ENCODE assay signal across 9 mouse cellular contexts in the genomic region with DNA sequence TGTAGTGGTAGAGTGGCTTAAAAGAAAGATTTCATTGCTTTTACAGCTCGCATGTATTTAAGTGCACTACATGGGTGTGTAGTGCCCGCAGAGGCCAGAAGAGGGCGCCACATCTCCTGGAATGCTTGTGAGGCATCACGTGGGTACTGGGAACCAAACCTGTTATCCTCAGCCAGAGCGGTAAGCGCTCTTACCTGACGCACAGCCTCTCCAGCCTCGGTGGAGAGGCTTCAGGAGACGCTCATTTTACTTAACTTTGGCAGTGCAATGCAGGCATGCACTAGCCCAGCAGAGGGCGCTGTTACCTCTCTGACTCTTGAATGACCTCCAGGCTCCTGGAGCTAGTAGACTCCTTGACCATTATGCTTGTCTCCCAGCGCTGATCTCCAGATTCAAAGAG. TPM values are rescaled to one million over a fixed set of nuclear protein-coding genes. Genes with fewer than 3 reads are reported as not detected.
DNase-seq lines count a peak whose midpoint lies in the region; ATAC-seq lines count a peak whose summit lies in the region.
"Had no signal": no experiment of that assay in that cellular context is flagged by ENCODE, and none has a peak within 500 bp of the region (broad histone marks: within the 10 kb centered on the region; RNA-seq: fewer than 3 reads in every experiment).

No protein-coding gene starts in this region.

- H3K27ac ChIP-seq in heart, embryonic 11.5 days (ENCODE audit: low read depth, low read length), result no peak overlapping the region
- no peak overlapping the region for H3K27ac ChIP-seq in liver, embryonic 13.5 days

- DNase-seq in heart, postnatal 4 days, result peak; percentile 63
- peak; percentile 46 for DNase-seq in urinary bladder, postnatal 14 days (ENCODE audit: low spot score)
- no peak for DNase-seq in urinary bladder, postnatal 10 days (ENCODE audit: low spot score)
- peak; percentile 17 for DNase-seq in c-Kit-negative CD71-positive TER-119-positive erythroid progenitor cells, embryonic 14.5 days (ENCODE audit: low read depth, low spot score)
- DNase-seq in liver, embryonic 13.5 days, result peak; percentile 18
- DNase-seq in splenic B cell, adult 2 months (ENCODE audit: low read depth, low spot score), result peak; percentile 36
- DNase-seq in cerebellum, adult 8-10 months, result no peak

- H3K9me3 ChIP-seq in heart, embryonic 11.5 days (replicated peaks; ENCODE audit: control insufficient read depth, low read length), result no peaks in the 10 kb centered on the region; the same call in 1 of the 2 replicates
- H3K9me3 ChIP-seq in liver, embryonic 13.5 days (replicated peaks), result no peaks in the 10 kb centered on the region

- peaks cover 3% of the 10 kb centered on the region; the same call in 1 of the 2 replicates for H3K27me3 ChIP-seq in heart, embryonic 11.5 days (ENCODE audit: control insufficient read depth, insufficient read depth, low read length)
- peaks cover 8% of the 10 kb centered on the region for H3K27me3 ChIP-seq in liver, embryonic 13.5 days
- no peaks in the 10 kb centered on the region for H3K27me3 ChIP-seq in splenic B cell, adult 2 months (ENCODE audit: control insufficient read depth, insufficient read depth, low read length, poor library complexity, severe bottlenecking)

- ATAC-seq in heart, embryonic 11.5 days (replicated peaks; ENCODE audit: insufficient number of reproducible peaks, low FRiP score, low TSS enrichment), result no peak
- no peak for ATAC-seq in liver, embryonic 13.5 days (ENCODE audit: low read depth)

- no peak overlapping the region for H3K4me2 ChIP-seq in heart, embryonic 11.5 days
- no peak overlapping the region for H3K4me2 ChIP-seq in liver, embryonic 13.5 days

- 22% methylated on average over 11 of the region's 11 CpGs for WGBS in heart, embryonic 11.5 days (ENCODE audit: insufficient replicate concordance)
- WGBS in liver, embryonic 13.5 days (ENCODE audit: insufficient replicate concordance), result 18% methylated on average over 11 of the region's 11 CpGs

- no peak overlapping the region for H3K9ac ChIP-seq in heart, embryonic 11.5 days (ENCODE audit: low read depth, low read length)
- H3K9ac ChIP-seq in liver, embryonic 13.5 days, result no peak overlapping the region

- H3K4me1 ChIP-seq in heart, embryonic 11.5 days (ENCODE audit: control insufficient read depth, insufficient read depth, low read length), result no peaks in the 10 kb centered on the region
- no peaks in the 10 kb centered on the region for H3K4me1 ChIP-seq in liver, embryonic 13.5 days (replicated peaks)

- no peak overlapping the region for H3K4me3 ChIP-seq in heart, embryonic 11.5 days (ENCODE audit: low read depth, low read length)
- no peak overlapping the region for H3K4me3 ChIP-seq in liver, embryonic 13.5 days (replicated peaks)

- no peaks in the 10 kb centered on the region for H3K36me3 ChIP-seq in heart, embryonic 11.5 days (ENCODE audit: control insufficient read depth, insufficient read depth, low read length)
- H3K36me3 ChIP-seq in liver, embryonic 13.5 days, result no peaks in the 10 kb centered on the region
- H3K36me3 ChIP-seq in splenic B cell, adult 2 months (ENCODE audit: control insufficient read depth, insufficient read depth, low read length, poor library complexity, severe bottlenecking), result no peaks in the 10 kb centered on the region

RNA-seq across cellular contexts. Expression of a gene that starts 8.0 kb away (rescaled TPM):
- total RNA-seq in heart, postnatal 4 days (2021), result under 1 TPM in 1 of 2 experiments, not detected in 1; 0.18 TPM
- polyA plus RNA-seq in heart, embryonic 11.5 days (2014; fragmentation: Nextera tagmentation; extraction: Ambion mirVana), result 1.2 and 1.5 TPM in 2 replicates
- polyA plus RNA-seq in liver, embryonic 13.5 days (2015; fragmentation: Nextera tagmentation; extraction: Ambion mirVana), result 1.2 and 1.3 TPM in 2 replicates

RNA-seq across cellular contexts. Expression of a gene that starts 8.0 kb away (rescaled TPM):
- total RNA-seq in heart, postnatal 4 days (2021), result 10 to 100 TPM; 43.0 to 51.1 TPM
- 106 and 111 TPM in 2 replicates for polyA plus RNA-seq in heart, embryonic 11.5 days (2014; fragmentation: Nextera tagmentation; extraction: Ambion mirVana)
- 122 and 144 TPM in 2 replicates for polyA plus RNA-seq in liver, embryonic 13.5 days (2015; fragmentation: Nextera tagmentation; extraction: Ambion mirVana)

RNA-seq across cellular contexts. Expression of a gene that starts 46.1 kb away (rescaled TPM):
- not detected for total RNA-seq in heart, postnatal 4 days (2021)
- polyA plus RNA-seq in heart, embryonic 11.5 days (2014; fragmentation: Nextera tagmentation; extraction: Ambion mirVana), result not detected in 2 replicates
- not detected in 2 replicates for polyA plus RNA-seq in liver, embryonic 13.5 days (2015; fragmentation: Nextera tagmentation; extraction: Ambion mirVana)
- polyA plus RNA-seq: frontal cortex, adult 2 months had no signal

Comparison
In these comparisons a context has a peak if more than half of its experiments do, and no peak if none do; other contexts are left out.
1. DNase-seq: peak in heart, postnatal 4 days (single experiment), urinary bladder, postnatal 14 days (single experiment), c-Kit-negative CD71-positive TER-119-positive erythroid progenitor cells, embryonic 14.5 days (single experiment), liver, embryonic 13.5 days (single experiment) and splenic B cell, adult 2 months (single experiment); none in urinary bladder, postnatal 10 days (single experiment) and cerebellum, adult 8-10 months (single experiment).